Mouse (Mus musculus) megakaryocyte-erythroid progenitor cell, adult 5-6 weeks (primary cell): ENCODE data around the gene Cd163l1. TPM values are rescaled to one million over a fixed set of nuclear protein-coding genes. Genes with fewer than 3 reads are reported as not detected.
A peak's percentile ranks its signal among the peaks of the same experiment; 100 is the strongest.

Source experiments
- ATAC-seq: replicated peaks from 2 replicates; pipeline ENCODE4 v1.8.0; 2016; ENCODE audit warnings: mild to moderate bottlenecking, inconsistent platforms; ENCODE audit not compliant: severe bottlenecking, poor library complexity, low FRiP score, low TSS enrichment
- total RNA-seq, 2 experiments: library from RNA; stranded (forward) in 1 of 2; stranded (reverse) in 1 of 2; fragments of 200-1000, 215-1000 nt in 1 of 2; fragments of >200 nt in 1 of 2; fragmentation: Nextera tagmentation in 1 of 2; gene quantifications; 2 replicates each; pipeline ENCODE4 v1.2.3; 2014 to 2017

Cd163l1 gene
- total RNA-seq, 2 experiments from 2014 or later, result 0.19 TPM; not detected in 1

- ATAC-seq, result 0 out of 2 replicates have a peak, but pooled peaks have one; percentile 33
Measured at GRCm38 (mm10) chr7:140208677-140209076, 9.4 kb upstream of the Cd163l1 start.

GRCm38 (mm10) chr7:140213841-140214240 is 4.2 kb upstream of the Cd163l1 start:
- no peak for ATAC-seq

DNA sequence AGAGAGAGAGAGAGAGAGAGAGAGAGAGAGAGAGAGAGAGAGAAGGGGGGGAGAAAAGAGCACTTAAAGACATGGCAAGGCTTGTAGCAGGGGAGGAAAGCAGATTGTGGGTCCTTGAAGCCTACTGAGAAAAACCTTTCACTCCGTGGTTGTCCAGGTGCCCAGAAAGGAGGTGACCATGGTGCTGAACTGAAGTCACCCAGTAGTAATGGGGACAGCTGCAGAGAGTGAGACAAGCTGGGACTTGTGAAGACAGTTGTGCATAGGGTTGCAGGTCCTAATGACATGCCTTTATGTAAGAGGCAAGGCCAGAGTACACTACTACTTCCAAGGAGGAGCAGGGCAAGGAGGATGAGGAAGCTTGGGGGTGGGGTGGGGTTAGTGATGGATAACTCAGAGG is 1.2 kb downstream of the Cd163l1 start:
- 0 out of 2 replicates have a peak, but pooled peaks have one; percentile 56 for ATAC-seq

GRCm38 (mm10) chr7:140220375-140220774 is 2.3 kb downstream of the Cd163l1 start:
- ATAC-seq, result no peak

GRCm38 (mm10) chr7:140224209-140224608 is 6.1 kb downstream of the Cd163l1 start:
- no peak for ATAC-seq

DNA sequence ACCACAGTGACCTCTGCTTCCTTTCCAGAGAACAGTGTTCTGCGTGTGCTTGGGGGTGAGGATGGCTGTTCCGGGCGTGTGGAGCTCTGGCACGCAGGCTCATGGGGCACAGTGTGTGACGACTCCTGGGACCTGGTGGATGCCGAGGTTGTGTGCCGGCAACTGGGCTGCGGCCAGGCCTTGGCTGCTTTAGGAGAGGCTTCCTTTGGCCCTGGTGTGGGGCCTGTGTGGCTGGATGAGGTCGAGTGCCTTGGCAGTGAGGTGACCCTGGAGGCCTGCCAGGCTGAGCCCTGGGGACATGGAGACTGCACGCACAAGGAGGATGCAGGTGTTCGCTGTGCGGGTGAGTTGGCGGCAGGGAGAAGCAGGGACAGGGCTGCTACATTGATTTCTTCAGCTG is 10.4 kb downstream of the Cd163l1 start:
- ATAC-seq, result no peak

- no peak for ATAC-seq
Measured at GRCm38 (mm10) chr7:140231026-140231425, 13.0 kb downstream of the Cd163l1 start.

- no peak for ATAC-seq
Measured at GRCm38 (mm10) chr7:140233696-140234095, 15.6 kb downstream of the Cd163l1 start.

DNA sequence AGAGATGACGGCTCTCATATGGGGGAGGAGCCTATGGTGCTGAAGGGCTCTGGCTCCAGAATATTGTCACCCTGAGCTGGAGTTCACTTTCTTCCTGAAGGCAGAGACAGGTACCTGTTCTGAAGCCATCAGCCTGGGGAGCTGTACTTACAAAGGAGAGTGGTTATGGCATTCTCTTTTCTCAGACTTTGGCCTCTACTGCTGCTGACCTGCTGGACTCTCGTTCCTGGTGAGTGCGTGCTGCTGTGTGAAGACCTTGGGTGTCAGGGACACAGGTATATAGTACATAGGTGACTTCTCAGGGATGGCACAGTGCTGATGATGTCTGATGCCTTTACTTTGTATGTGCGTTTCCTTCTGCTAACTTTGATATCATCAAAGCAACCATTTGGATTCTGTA is 29.1 kb downstream of the Cd163l1 start, which contains the start of gene 5830411N06Rik:
Gene 5830411N06Rik (plus strand): TSS at position 69 of the 400 bp plus-strand sequence.
- ATAC-seq, result no peak

GRCm38 (mm10) chr7:140253780-140254299 is 35.8 kb downstream of the Cd163l1 start:
- ATAC-seq, result no peak

Other genes with a start within 250 kb of the Cd163l1 start
- gene 6430531B16Rik, start 239.5 kb upstream of the Cd163l1 start, total RNA-seq (2014; fragmentation: Nextera tagmentation), result not detected in 2 replicates
- 1.0 TPM in 1 of 2 replicates, not detected in the other for gene 6430531B16Rik, start 239.5 kb upstream of the Cd163l1 start, total RNA-seq (2017)
- gene Adam8, start 225.7 kb upstream of the Cd163l1 start, total RNA-seq (2014; fragmentation: Nextera tagmentation), result 1.5 and 4.5 TPM in 2 replicates
- 0.34 and 2.6 TPM in 2 replicates for gene Adam8, start 225.7 kb upstream of the Cd163l1 start, total RNA-seq (2017)
- gene Zfp511, start 181.9 kb upstream of the Cd163l1 start, total RNA-seq (2014; fragmentation: Nextera tagmentation), result 21.3 and 34.7 TPM in 2 replicates
- gene Zfp511, start 181.9 kb upstream of the Cd163l1 start, total RNA-seq (2017), result 22.0 and 26.9 TPM in 2 replicates
- 29.3 and 37.6 TPM in 2 replicates for gene Tubgcp2, start 181.6 kb upstream of the Cd163l1 start, total RNA-seq (2014; fragmentation: Nextera tagmentation)
- gene Tubgcp2, start 181.6 kb upstream of the Cd163l1 start, total RNA-seq (2017), result 38.2 and 41.2 TPM in 2 replicates
- gene Msx3, start 169.2 kb upstream of the Cd163l1 start, total RNA-seq (2014; fragmentation: Nextera tagmentation), result not detected in 2 replicates
- gene Msx3, start 169.2 kb upstream of the Cd163l1 start, total RNA-seq (2017), result not detected in 2 replicates
- gene Caly, start 135.7 kb upstream of the Cd163l1 start, total RNA-seq (2014; fragmentation: Nextera tagmentation), result not detected in 2 replicates
- not detected in 2 replicates for gene Caly, start 135.7 kb upstream of the Cd163l1 start, total RNA-seq (2017)
- not detected in 2 replicates for gene Prap1, start 124.9 kb upstream of the Cd163l1 start, total RNA-seq (2014; fragmentation: Nextera tagmentation)
- gene Prap1, start 124.9 kb upstream of the Cd163l1 start, total RNA-seq (2017), result not detected in 2 replicates
- 4.1 and 17.9 TPM in 2 replicates for gene Fuom, start 115.8 kb upstream of the Cd163l1 start, total RNA-seq (2014; fragmentation: Nextera tagmentation)
- gene Fuom, start 115.8 kb upstream of the Cd163l1 start, total RNA-seq (2017), result 12.0 TPM in 1 of 2 replicates, not detected in the other
- gene Paox, start 102.5 kb upstream of the Cd163l1 start, total RNA-seq (2014; fragmentation: Nextera tagmentation), result 15.1 and 22.1 TPM in 2 replicates
- gene Paox, start 102.5 kb upstream of the Cd163l1 start, total RNA-seq (2017), result 4.1 and 6.9 TPM in 2 replicates
- 50.1 and 62.9 TPM in 2 replicates for gene Echs1, start 101.8 kb upstream of the Cd163l1 start, total RNA-seq (2014; fragmentation: Nextera tagmentation)
- gene Echs1, start 101.8 kb upstream of the Cd163l1 start, total RNA-seq (2017), result 52.5 and 85.0 TPM in 2 replicates
- gene Mtg1, start 80.7 kb upstream of the Cd163l1 start, total RNA-seq (2014; fragmentation: Nextera tagmentation), result 39.7 and 53.5 TPM in 2 replicates
- 8.3 and 13.0 TPM in 2 replicates for gene Mtg1, start 80.7 kb upstream of the Cd163l1 start, total RNA-seq (2017)
- 0.83 TPM in 1 of 2 replicates, not detected in the other for gene Sprn, start 63.4 kb upstream of the Cd163l1 start, total RNA-seq (2014; fragmentation: Nextera tagmentation)
- gene Sprn, start 63.4 kb upstream of the Cd163l1 start, total RNA-seq (2017), result not detected in 2 replicates
- not detected in 2 replicates for gene Olfr522, start 53.5 kb upstream of the Cd163l1 start, total RNA-seq (2014; fragmentation: Nextera tagmentation)
- gene Olfr522, start 53.5 kb upstream of the Cd163l1 start, total RNA-seq (2017), result not detected in 2 replicates
- gene Olfr523, start 45.0 kb upstream of the Cd163l1 start, total RNA-seq (2014; fragmentation: Nextera tagmentation), result not detected in 2 replicates
- gene Olfr523, start 45.0 kb upstream of the Cd163l1 start, total RNA-seq (2017), result not detected in 2 replicates
- gene Olfr524, start 12.3 kb upstream of the Cd163l1 start, total RNA-seq (2014; fragmentation: Nextera tagmentation), result not detected in 2 replicates
- not detected in 2 replicates for gene Olfr524, start 12.3 kb upstream of the Cd163l1 start, total RNA-seq (2017)
- not detected in 2 replicates for gene 5830411N06Rik, start 29.0 kb downstream of the Cd163l1 start, total RNA-seq (2014; fragmentation: Nextera tagmentation)
- not detected in 2 replicates for gene 5830411N06Rik, start 29.0 kb downstream of the Cd163l1 start, total RNA-seq (2017)
- not detected in 2 replicates for gene Olfr525, start 102.6 kb downstream of the Cd163l1 start, total RNA-seq (2014; fragmentation: Nextera tagmentation)
- not detected in 2 replicates for gene Olfr525, start 102.6 kb downstream of the Cd163l1 start, total RNA-seq (2017)
- not detected in 2 replicates for gene Olfr527, start 115.8 kb downstream of the Cd163l1 start, total RNA-seq (2014; fragmentation: Nextera tagmentation)
- not detected in 2 replicates for gene Olfr527, start 115.8 kb downstream of the Cd163l1 start, total RNA-seq (2017)
- not detected in 2 replicates for gene Olfr60, start 143.4 kb downstream of the Cd163l1 start, total RNA-seq (2014; fragmentation: Nextera tagmentation)
- not detected in 2 replicates for gene Olfr60, start 143.4 kb downstream of the Cd163l1 start, total RNA-seq (2017)
- gene Olfr530, start 158.1 kb downstream of the Cd163l1 start, total RNA-seq (2014; fragmentation: Nextera tagmentation), result not detected in 2 replicates
- gene Olfr530, start 158.1 kb downstream of the Cd163l1 start, total RNA-seq (2017), result not detected in 2 replicates
- gene Olfr531, start 184.7 kb downstream of the Cd163l1 start, total RNA-seq (2014; fragmentation: Nextera tagmentation), result not detected in 2 replicates
- not detected in 2 replicates for gene Olfr531, start 184.7 kb downstream of the Cd163l1 start, total RNA-seq (2017)
- gene Olfr532, start 203.4 kb downstream of the Cd163l1 start, total RNA-seq (2014; fragmentation: Nextera tagmentation), result not detected in 2 replicates
- not detected in 2 replicates for gene Olfr532, start 203.4 kb downstream of the Cd163l1 start, total RNA-seq (2017)
- gene Olfr533, start 245.1 kb downstream of the Cd163l1 start, total RNA-seq (2014; fragmentation: Nextera tagmentation), result not detected in 2 replicates
- not detected in 2 replicates for gene Olfr533, start 245.1 kb downstream of the Cd163l1 start, total RNA-seq (2017)